Mouse (Mus musculus): ENCODE data around the gene Dpm2. TPM values are rescaled to one million over a fixed set of nuclear protein-coding genes. Genes with fewer than 3 reads are reported as not detected.

Gene Dpm2
- polyA plus RNA-seq, 1 experiment from 2014 or later = 111 TPM

- 43% methylated on average over 6 of the region's 6 CpGs for WGBS
- H3K36me3 ChIP-seq (replicated peaks) = peaks cover 66% of the 10 kb centered on the region
- H3K9me3 ChIP-seq = no peaks in the 10 kb centered on the region
- peak overlapping the region; percentile 71 for H3K27ac ChIP-seq (replicated peaks)
- DNase-seq (ENCODE audit: low spot score) = peak; percentile 56
- peaks cover 46% of the 10 kb centered on the region for H3K4me1 ChIP-seq
- H3K4me3 ChIP-seq = no peak overlapping the region
- no peaks in the 10 kb centered on the region for H3K27me3 ChIP-seq (replicated peaks; ENCODE audit: low read depth, poor library complexity, severe bottlenecking)
Observed at GRCm38 (mm10) chr2:32549764-32550163, 20.9 kb upstream of the Dpm2 start.

GRCm38 (mm10) chr2:32551236-32551635 lies 19.4 kb upstream of the Dpm2 start:
- Histone ChIP-seq H3K36me3 (replicated peaks) (peaks cover 55% of the 10 kb centered on the region), H3K4me1 (peaks cover 60% of the 10 kb centered on the region), H3K9me3 (no peaks in the 10 kb centered on the region), H3K27ac (replicated peaks) (no peak overlapping the region), H3K27me3 (replicated peaks; ENCODE audit: low read depth, poor library complexity, severe bottlenecking) (no peaks in the 10 kb centered on the region), H3K4me3 (no peak overlapping the region)
- DNase-seq (ENCODE audit: low spot score) = no peak
- 80% methylated on average over 5 of the region's 5 CpGs for WGBS

GRCm38 (mm10) chr2:32553592-32554148 lies 17.0 kb upstream of the Dpm2 start:
- Histone ChIP-seq H3K9me3 (no peaks in the 10 kb centered on the region), H3K27ac (replicated peaks) (no peak overlapping the region), H3K4me1 (peaks cover 66% of the 10 kb centered on the region), H3K4me3 (no peak overlapping the region), H3K36me3 (replicated peaks) (peaks cover 45% of the 10 kb centered on the region), H3K27me3 (replicated peaks; ENCODE audit: low read depth, poor library complexity, severe bottlenecking) (no peaks in the 10 kb centered on the region)
- DNase-seq (ENCODE audit: low spot score) = no peak
- WGBS = 81% methylated on average over 7 of the region's 7 CpGs

DNA sequence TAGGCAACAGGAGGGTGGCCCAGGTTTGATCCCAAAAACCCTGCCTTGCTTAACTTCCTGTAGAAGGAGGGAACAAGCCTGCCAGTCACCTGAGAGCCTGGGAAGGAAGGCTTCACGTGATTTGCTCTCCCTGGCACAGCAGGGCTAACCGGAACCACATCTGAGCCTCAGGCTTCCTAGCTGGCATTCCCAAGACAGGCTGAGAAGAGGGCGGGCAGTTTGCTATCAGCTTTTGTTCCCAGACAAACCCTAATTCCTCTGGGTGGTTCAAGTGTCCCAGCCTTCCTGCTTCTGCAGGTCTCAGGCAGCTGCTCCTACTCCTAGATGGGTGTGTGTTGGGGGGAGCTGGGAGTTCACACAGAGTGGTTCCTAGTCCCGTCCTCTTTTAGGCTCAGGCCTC lies 15.2 kb upstream of the Dpm2 start:
- peaks cover 50% of the 10 kb centered on the region for H3K36me3 ChIP-seq (replicated peaks)
- WGBS = 37% methylated on average over 4 of the region's 4 CpGs
- peak overlapping the region; percentile 58 for H3K27ac ChIP-seq (replicated peaks)

GRCm38 (mm10) chr2:32556019-32556418 lies 14.6 kb upstream of the Dpm2 start:
- 81% methylated on average over 7 of the region's 7 CpGs for WGBS
- no peak for DNase-seq (ENCODE audit: low spot score)
- no peaks in the 10 kb centered on the region for H3K9me3 ChIP-seq
- no peak overlapping the region for H3K4me3 ChIP-seq
- no peaks in the 10 kb centered on the region for H3K27me3 ChIP-seq (replicated peaks; ENCODE audit: low read depth, poor library complexity, severe bottlenecking)
- peak overlapping the region; percentile 58 for H3K27ac ChIP-seq (replicated peaks)
- peaks cover 50% of the 10 kb centered on the region for H3K36me3 ChIP-seq (replicated peaks)
- H3K4me1 ChIP-seq = peaks cover 64% of the 10 kb centered on the region

More for the DNA sequence above, 15.2 kb upstream of the Dpm2 start:
- DNase-seq (ENCODE audit: low spot score) = peak; percentile 40
- H3K27me3 ChIP-seq (replicated peaks; ENCODE audit: low read depth, poor library complexity, severe bottlenecking) = no peaks in the 10 kb centered on the region
- no peaks in the 10 kb centered on the region for H3K9me3 ChIP-seq
- peaks cover 66% of the 10 kb centered on the region for H3K4me1 ChIP-seq
- no peak overlapping the region for H3K4me3 ChIP-seq

- Histone ChIP-seq H3K36me3 (replicated peaks) (peaks cover 69% of the 10 kb centered on the region), H3K9me3 (no peaks in the 10 kb centered on the region), H3K27me3 (replicated peaks; ENCODE audit: low read depth, poor library complexity, severe bottlenecking) (no peaks in the 10 kb centered on the region), H3K4me1 (peaks cover 59% of the 10 kb centered on the region), H3K4me3 (no peak overlapping the region; the same call in 1 of the 2 replicates), H3K27ac (replicated peaks) (peak overlapping the region; percentile 79)
- WGBS = 24% methylated on average over 5 of the region's 5 CpGs
- DNase-seq (ENCODE audit: low spot score) = peak; percentile 51
Observed at GRCm38 (mm10) chr2:32559570-32559969, 11.1 kb upstream of the Dpm2 start.

DNA sequence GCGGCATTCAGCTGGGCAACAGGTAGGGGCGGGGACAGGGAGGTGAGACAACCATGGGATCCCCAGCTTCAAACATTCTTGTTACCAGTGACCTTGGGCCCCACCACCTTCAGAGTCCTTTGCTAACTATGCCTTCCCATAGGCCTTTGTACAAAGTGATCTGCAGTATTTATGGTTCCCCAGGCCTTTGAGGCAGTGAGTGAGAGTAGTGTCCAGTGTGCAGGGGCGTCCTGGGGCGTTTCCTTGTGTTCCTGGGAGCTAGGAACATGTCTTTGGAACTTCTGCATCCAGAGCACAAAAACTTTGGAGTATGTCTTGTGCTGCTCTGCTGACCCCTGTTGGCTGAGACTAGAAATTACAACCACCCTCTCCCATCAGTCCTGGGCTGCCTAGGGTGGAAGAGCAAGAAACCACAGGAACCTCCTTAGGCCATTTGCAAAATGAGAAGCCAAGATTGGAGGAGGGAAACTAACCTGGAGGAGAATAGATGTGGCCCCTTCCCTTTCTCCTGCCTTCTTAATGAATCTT lies 4.1 kb upstream of the Dpm2 start:
- no peaks in the 10 kb centered on the region for H3K27me3 ChIP-seq (replicated peaks; ENCODE audit: low read depth, poor library complexity, severe bottlenecking)
- no peaks in the 10 kb centered on the region for H3K9me3 ChIP-seq
- H3K27ac ChIP-seq (replicated peaks) = no peak overlapping the region
- no peak overlapping the region for H3K4me3 ChIP-seq
- 45% methylated on average over 4 of the region's 4 CpGs for WGBS
- peaks cover 75% of the 10 kb centered on the region for H3K36me3 ChIP-seq (replicated peaks)
- peak; percentile 70 for DNase-seq (ENCODE audit: low spot score)
- peaks cover 7% of the 10 kb centered on the region for H3K4me1 ChIP-seq

DNA sequence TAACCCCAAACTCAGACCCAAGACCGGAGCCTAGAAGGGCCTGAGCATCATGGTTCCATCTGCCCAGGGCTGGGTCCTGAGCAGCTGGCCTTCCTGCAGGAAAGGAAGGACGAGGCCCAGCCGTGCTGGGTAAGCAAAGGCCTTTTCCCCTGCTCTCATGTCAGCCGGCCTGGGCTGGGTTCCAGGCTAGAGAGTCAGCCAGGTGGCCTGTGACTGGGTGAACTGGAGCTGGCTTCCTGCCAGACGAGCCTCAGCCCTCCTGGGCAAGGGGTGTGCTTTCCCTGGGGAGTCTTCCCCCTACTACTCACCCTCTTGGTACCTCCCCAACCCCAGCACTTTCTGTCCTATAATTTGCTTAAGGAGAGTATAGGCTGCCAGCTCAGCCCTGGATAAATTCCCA lies 2.5 kb upstream of the Dpm2 start:
- H3K4me3 ChIP-seq = 0 out of 2 replicates have a peak overlapping the region, but pooled peaks have one; percentile 11
- 85% methylated on average over 5 of the region's 5 CpGs for WGBS
- no peaks in the 10 kb centered on the region for H3K9me3 ChIP-seq
- H3K4me1 ChIP-seq = peaks cover 17% of the 10 kb centered on the region
- DNase-seq (ENCODE audit: low spot score) = no peak
- H3K27ac ChIP-seq (replicated peaks) = no peak overlapping the region
- no peaks in the 10 kb centered on the region for H3K27me3 ChIP-seq (replicated peaks; ENCODE audit: low read depth, poor library complexity, severe bottlenecking)
- H3K36me3 ChIP-seq (replicated peaks) = peaks cover 67% of the 10 kb centered on the region

GRCm38 (mm10) chr2:32568941-32569340 lies 1.7 kb upstream of the Dpm2 start:
- DNase-seq (ENCODE audit: low spot score) = no peak
- H3K36me3 ChIP-seq (replicated peaks) = peaks cover 61% of the 10 kb centered on the region
- no peaks in the 10 kb centered on the region for H3K9me3 ChIP-seq
- 89% methylated on average over 3 of the region's 3 CpGs for WGBS
- no peak overlapping the region for H3K27ac ChIP-seq (replicated peaks)
- H3K4me1 ChIP-seq = peaks cover 17% of the 10 kb centered on the region
- no peaks in the 10 kb centered on the region for H3K27me3 ChIP-seq (replicated peaks; ENCODE audit: low read depth, poor library complexity, severe bottlenecking)
- H3K4me3 ChIP-seq = no peak overlapping the region

GRCm38 (mm10) chr2:32572196-32572595 lies 1.5 kb downstream of the Dpm2 start:
- peaks cover 30% of the 10 kb centered on the region for H3K36me3 ChIP-seq (replicated peaks)
- H3K27ac ChIP-seq (replicated peaks) = no peak overlapping the region
- no peaks in the 10 kb centered on the region for H3K9me3 ChIP-seq
- H3K27me3 ChIP-seq (replicated peaks; ENCODE audit: low read depth, poor library complexity, severe bottlenecking) = peaks cover 13% of the 10 kb centered on the region
- peak overlapping the region; percentile 74 for H3K4me3 ChIP-seq
- H3K4me1 ChIP-seq = peaks cover 32% of the 10 kb centered on the region
- WGBS = 92% methylated on average over 11 of the region's 11 CpGs
- DNase-seq (ENCODE audit: low spot score) = no peak

GRCm38 (mm10) chr2:32574497-32574896 lies 3.8 kb downstream of the Dpm2 start, which contains the start of gene Pip5kl1:
TSS of gene Pip5kl1 (plus strand) at chr2:32574797.
- H3K36me3 ChIP-seq (replicated peaks) = peaks cover 10% of the 10 kb centered on the region
- 78% methylated on average over 6 of the region's 6 CpGs for WGBS
- DNase-seq (ENCODE audit: low spot score) = no peak
- peaks cover 37% of the 10 kb centered on the region for H3K4me1 ChIP-seq
- H3K9me3 ChIP-seq = no peaks in the 10 kb centered on the region
- peaks cover 36% of the 10 kb centered on the region for H3K27me3 ChIP-seq (replicated peaks; ENCODE audit: low read depth, poor library complexity, severe bottlenecking)
- H3K27ac ChIP-seq (replicated peaks) = peak within 1 kb of the TSS; percentile 76
- H3K4me3 ChIP-seq = peak within 1 kb of the TSS; percentile 75

DNA sequence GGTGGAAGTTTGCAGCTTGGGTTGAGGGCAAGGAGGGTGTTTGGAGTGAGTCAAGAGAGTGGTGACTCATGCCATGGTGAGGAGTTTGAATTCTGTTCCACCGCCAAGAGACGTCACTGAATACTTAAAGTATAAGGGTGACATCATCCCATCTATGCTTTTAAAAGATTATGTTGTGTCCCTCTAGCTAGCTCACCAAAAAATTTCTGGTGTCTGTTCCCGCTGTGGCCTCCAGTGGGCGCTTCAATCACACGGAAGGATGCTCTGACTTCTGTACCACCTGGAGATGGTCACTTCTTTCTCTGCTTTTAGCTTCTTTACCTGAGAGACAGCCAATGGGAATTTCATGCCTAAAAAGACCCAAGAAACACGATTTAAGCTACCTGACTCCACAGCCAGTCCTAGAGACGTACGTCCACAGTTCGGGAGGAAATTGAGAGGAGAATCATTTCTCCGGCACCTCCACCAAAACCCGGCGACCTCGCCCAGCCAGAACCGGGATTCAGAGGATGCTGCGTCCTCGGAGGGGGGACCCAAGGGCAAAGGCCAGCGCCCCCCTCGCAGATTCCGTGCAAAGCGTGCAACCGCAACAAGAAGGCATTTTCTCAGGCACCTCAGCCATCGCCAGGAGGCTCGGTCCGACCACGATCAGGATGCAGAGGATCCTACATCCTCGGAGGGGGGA lies 4.4 kb downstream of the Dpm2 start:
- H3K9me3 ChIP-seq = no peaks in the 10 kb centered on the region
- peaks cover 10% of the 10 kb centered on the region for H3K36me3 ChIP-seq (replicated peaks)
- WGBS = 2% methylated on average over 26 of the region's 26 CpGs
- peak overlapping the region; percentile 76 for H3K27ac ChIP-seq (replicated peaks)
- H3K4me3 ChIP-seq = peak overlapping the region; percentile 75
- peaks cover 37% of the 10 kb centered on the region for H3K4me1 ChIP-seq
- H3K27me3 ChIP-seq (replicated peaks; ENCODE audit: low read depth, poor library complexity, severe bottlenecking) = peaks cover 41% of the 10 kb centered on the region
- peak; percentile 71 for DNase-seq (ENCODE audit: low spot score)
